Mouse (Mus musculus): Measurements from ENCODE around the gene Kdm4a.

- TF ChIP-seq POLR2A (IDR thresholded peaks at IDR 0.05; ENCODE audit: low read depth, low read length) (no peak), CTCF (IDR thresholded peaks at IDR 0.05; ENCODE audit: extremely low read depth, insufficient read depth, insufficient read length, insufficient replicate concordance) (no peak)
These were observed 834 bp downstream of the Kdm4a start for GRCm38 (mm10) chr4:118178952-118179466.
